Mouse (Mus musculus) embryonic facial prominence, embryonic 11.5 days (tissue): ENCODE data around the gene Hist1h1t. TPM values are rescaled to one million over a fixed set of nuclear protein-coding genes. Genes with fewer than 3 reads are reported as not detected.

Experiments used
- ATAC-seq: fragments of 200-750 bp; cut with Nextera tagmentation; replicated peaks from 2 replicates; pipeline ENCODE4 v1.8.0; 2017; ENCODE audit warnings: low read depth; ENCODE audit not compliant: insufficient number of reproducible peaks, low FRiP score, low TSS enrichment
- DNase-seq: peaks from one replicate; pipeline ENCODE4 v3.0.0-alpha.2; 2015; ENCODE audit warnings: low spot score
- H3K27ac ChIP-seq: fragments of 300-500 bp; sonication (generic); replicated peaks from 2 replicates; pipeline ENCODE4 v1.5.1; 2014; ENCODE audit warnings: mild to moderate bottlenecking, low read depth, low read length, control low read depth
- H3K27me3 ChIP-seq: fragments of 300-500 bp; sonication (generic); 2 replicates; pipeline ENCODE4 v1.6.1; 2014; ENCODE audit warnings: mild to moderate bottlenecking, low read length, moderate library complexity, mixed read lengths; ENCODE audit not compliant: control insufficient read depth, insufficient read depth
- H3K36me3 ChIP-seq: fragments of 300-500 bp; sonication (generic); replicated peaks from 2 replicates; pipeline ENCODE4 v1.6.1; 2014; ENCODE audit warnings: low read depth, mild to moderate bottlenecking, low read length, moderate library complexity, mixed read lengths; ENCODE audit not compliant: control insufficient read depth, insufficient read depth
- H3K4me1 ChIP-seq: fragments of 300-500 bp; sonication (generic); 2 replicates; pipeline ENCODE4 v1.6.1; 2014; ENCODE audit warnings: low read length, mixed read lengths; ENCODE audit not compliant: control insufficient read depth, insufficient read depth
- H3K4me2 ChIP-seq: fragments of 300-500 bp; sonication (generic); 2 replicates; pipeline ENCODE4 v1.6.1; 2014; ENCODE audit warnings: low read depth, mild to moderate bottlenecking, control low read depth, low read length, moderate library complexity
- H3K4me3 ChIP-seq: fragments of 300-500 bp; sonication (generic); 2 replicates; pipeline ENCODE4 v1.5.1; 2014; ENCODE audit warnings: low read depth, low read length, control low read depth
- H3K9ac ChIP-seq: fragments of 300-500 bp; sonication (generic); replicated peaks from 2 replicates; pipeline ENCODE4 v1.6.1; 2014; ENCODE audit warnings: mild to moderate bottlenecking, control low read depth, low read length
- H3K9me3 ChIP-seq: fragments of 300-500 bp; sonication (generic); replicated peaks from 2 replicates; pipeline ENCODE4 v1.6.1; 2016; ENCODE audit warnings: mild to moderate bottlenecking, low read length, inconsistent platforms, mixed read lengths; ENCODE audit not compliant: control insufficient read depth
- WGBS: fragments of 180-500 bp; shearing (Covaris S2); extraction: QIAGEN DNeasy Blood & Tissue Kit; methylation state at CpG from one replicate; pipeline ENCODE4 v1.1.7; 2014; 5-methylcytosine and 5-hydroxymethylcytosine counted together
- polyA plus RNA-seq: library from polyadenylated mRNA; unstranded; fragments of >200 nt; fragmentation: Nextera tagmentation; extraction: Ambion mirVana; gene quantifications from 2 replicates; pipeline ENCODE4 v1.2.1, GENCODE M21; 2014

Hist1h1t gene
- polyA plus RNA-seq, 1 experiment from 2014 or later = not detected

GRCm38 (mm10) chr13:23740910-23741309 is 45.3 kb downstream of the Hist1h1t start:
- H3K4me3 ChIP-seq = no peak overlapping the region
- DNase-seq (no peak), ATAC-seq (no peak)
- WGBS = 58% methylated on average over 5 of the region's 5 CpGs
- no peaks in the 10 kb centered on the region for H3K4me1 ChIP-seq
- no peaks in the 10 kb centered on the region for H3K9me3 ChIP-seq
- no peaks in the 10 kb centered on the region for H3K27me3 ChIP-seq
- H3K4me2 ChIP-seq = peak overlapping the region; percentile 90
- H3K36me3 ChIP-seq = no peaks in the 10 kb centered on the region
- peak overlapping the region; percentile 99 for H3K27ac ChIP-seq
- H3K9ac ChIP-seq = no peak overlapping the region; the same call in 1 of the 2 replicates

- Histone ChIP-seq H3K4me1 (no peaks in the 10 kb centered on the region), H3K9ac (no peak overlapping the region), H3K27me3 (no peaks in the 10 kb centered on the region), H3K36me3 (no peaks in the 10 kb centered on the region), H3K4me2 (no peak overlapping the region), H3K4me3 (no peak overlapping the region), H3K9me3 (no peaks in the 10 kb centered on the region), H3K27ac (no peak overlapping the region)
- DNase-seq = no peak
- ATAC-seq = no peak
Observed at GRCm38 (mm10) chr13:23742007-23742406, 46.4 kb downstream of the Hist1h1t start.

- Histone ChIP-seq H3K27ac (no peak overlapping the region), H3K36me3 (no peaks in the 10 kb centered on the region), H3K9ac (no peak overlapping the region), H3K27me3 (no peaks in the 10 kb centered on the region), H3K9me3 (no peaks in the 10 kb centered on the region), H3K4me1 (no peaks in the 10 kb centered on the region), H3K4me3 (no peak overlapping the region), H3K4me2 (no peak overlapping the region)
- no peak for DNase-seq
- 78% methylated on average over 5 of the region's 5 CpGs for WGBS
- ATAC-seq = no peak
Observed at GRCm38 (mm10) chr13:23743215-23743614, 47.6 kb downstream of the Hist1h1t start.

DNA sequence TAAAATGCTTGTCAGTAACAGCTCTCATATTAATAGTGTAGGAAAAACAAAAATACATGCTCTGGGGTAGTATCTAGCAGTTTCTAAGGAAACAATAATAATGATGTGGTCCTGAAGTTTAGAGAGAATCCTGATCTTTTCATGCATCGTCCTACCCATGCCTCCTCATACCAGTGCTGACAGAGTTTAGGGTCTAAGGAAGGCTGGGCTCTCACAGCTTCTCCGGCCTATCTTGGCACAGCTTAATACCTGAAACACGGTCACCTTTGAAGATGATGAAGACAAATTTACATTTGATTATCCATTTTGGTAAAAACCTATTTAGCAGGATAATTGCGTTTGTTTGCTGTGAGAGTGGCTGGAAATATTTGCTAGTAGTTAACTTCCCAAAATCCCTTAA is 48.3 kb downstream of the Hist1h1t start:
- H3K36me3 ChIP-seq = no peaks in the 10 kb centered on the region
- peak overlapping the region; percentile 39 for H3K4me3 ChIP-seq
- ATAC-seq (no peak), DNase-seq (peak; percentile 55)
- H3K4me1 ChIP-seq = no peaks in the 10 kb centered on the region
- peak overlapping the region; percentile 46; the same call in 1 of the 2 replicates for H3K4me2 ChIP-seq
- 39% methylated on average over 4 of the region's 4 CpGs for WGBS
- H3K27me3 ChIP-seq = no peaks in the 10 kb centered on the region
- H3K9me3 ChIP-seq = no peaks in the 10 kb centered on the region
- peak overlapping the region; percentile 50 for H3K9ac ChIP-seq
- peak overlapping the region; percentile 99; the same call in 1 of the 2 replicates for H3K27ac ChIP-seq

GRCm38 (mm10) chr13:23744421-23745380 is 49.1 kb downstream of the Hist1h1t start:
- 1% methylated on average over 13 of the region's 36 CpGs for WGBS
- H3K27me3 ChIP-seq = no peaks in the 10 kb centered on the region
- H3K4me2 ChIP-seq = peak overlapping the region; percentile 49
- peak overlapping the region; percentile 39 for H3K4me3 ChIP-seq
- DNase-seq = peak; percentile 64
- no peaks in the 10 kb centered on the region for H3K36me3 ChIP-seq
- no peaks in the 10 kb centered on the region for H3K9me3 ChIP-seq
- no peak for ATAC-seq
- H3K27ac ChIP-seq = peak overlapping the region; percentile 99
- H3K9ac ChIP-seq = peak overlapping the region; percentile 68
- H3K4me1 ChIP-seq = no peaks in the 10 kb centered on the region

DNA sequence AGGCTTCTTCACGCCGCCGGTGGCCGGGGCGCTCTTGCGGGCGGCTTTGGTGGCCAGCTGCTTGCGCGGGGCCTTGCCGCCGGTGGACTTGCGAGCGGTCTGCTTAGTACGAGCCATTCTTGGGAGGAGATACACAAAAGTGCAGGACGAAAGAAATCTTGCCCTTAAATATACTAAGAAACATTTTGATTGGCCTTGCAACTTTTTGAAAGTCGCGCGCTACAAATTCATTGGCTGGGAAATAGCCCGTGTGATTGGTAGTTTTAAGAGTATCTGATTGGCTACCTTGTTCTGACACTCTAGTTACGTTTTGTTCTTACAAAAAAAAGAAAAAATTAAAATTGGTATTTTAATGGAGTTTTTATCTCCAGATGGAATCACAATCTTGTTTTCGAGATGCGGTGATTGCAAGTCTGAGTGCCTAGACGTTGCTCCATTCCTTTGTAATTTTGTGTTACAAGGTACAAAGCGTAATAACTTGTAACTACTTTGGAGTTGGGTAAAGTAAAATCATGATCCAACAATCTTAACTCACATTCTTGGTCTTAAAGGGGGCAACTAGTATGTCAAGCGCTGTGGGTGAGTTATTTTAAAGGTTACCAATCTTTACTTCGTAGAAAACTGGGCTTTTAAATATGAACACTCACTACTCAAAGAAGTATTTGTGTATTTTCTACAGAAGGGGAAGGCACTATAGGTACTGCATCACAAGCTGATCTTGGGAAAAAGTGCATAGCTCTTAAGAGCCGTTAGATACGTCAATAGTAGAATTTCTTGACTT is 50.0 kb downstream of the Hist1h1t start, which contains the start of gene Hist1h3c:
TSS of gene Hist1h3c (minus strand) at position 222 of the 781 bp plus-strand sequence.
- no peaks in the 10 kb centered on the region for H3K9me3 ChIP-seq
- peak within 1 kb of the TSS; percentile 99 for H3K27ac ChIP-seq
- ATAC-seq (peak; percentile 50; the same call in 1 of the 2 replicates), DNase-seq (peak; percentile 94)
- peak within 1 kb of the TSS; percentile 39 for H3K4me3 ChIP-seq
- peak within 1 kb of the TSS; percentile 74 for H3K9ac ChIP-seq
- no peaks in the 10 kb centered on the region for H3K27me3 ChIP-seq
- peak within 1 kb of the TSS; percentile 49 for H3K4me2 ChIP-seq
- WGBS = under 1% methylated on average over 23 of the region's 28 CpGs
- H3K36me3 ChIP-seq = no peaks in the 10 kb centered on the region
- H3K4me1 ChIP-seq = no peaks in the 10 kb centered on the region
